Mouse (Mus musculus) embryonic facial prominence, embryonic 11.5 days (tissue): ENCODE measurements around the gene Parn. TPM values are rescaled to one million over a fixed set of nuclear protein-coding genes. Genes with fewer than 3 reads are reported as not detected.

Source experiments
- ATAC-seq: fragments of 200-750 bp; cut with Nextera tagmentation; replicated peaks from 2 replicates; pipeline ENCODE4 v1.8.0; 2017; ENCODE audit warnings: low read depth; ENCODE audit not compliant: insufficient number of reproducible peaks, low FRiP score, low TSS enrichment
- DNase-seq: peaks from one replicate; pipeline ENCODE4 v3.0.0-alpha.2; 2015; ENCODE audit warnings: low spot score
- H3K27ac ChIP-seq: fragments of 300-500 bp; sonication (generic); replicated peaks from 2 replicates; pipeline ENCODE4 v1.5.1; 2014; ENCODE audit warnings: mild to moderate bottlenecking, low read depth, low read length, control low read depth
- H3K27me3 ChIP-seq: fragments of 300-500 bp; sonication (generic); 2 replicates; pipeline ENCODE4 v1.6.1; 2014; ENCODE audit warnings: mild to moderate bottlenecking, low read length, moderate library complexity, mixed read lengths; ENCODE audit not compliant: control insufficient read depth, insufficient read depth
- H3K36me3 ChIP-seq: fragments of 300-500 bp; sonication (generic); replicated peaks from 2 replicates; pipeline ENCODE4 v1.6.1; 2014; ENCODE audit warnings: low read depth, mild to moderate bottlenecking, low read length, moderate library complexity, mixed read lengths; ENCODE audit not compliant: control insufficient read depth, insufficient read depth
- H3K4me1 ChIP-seq: fragments of 300-500 bp; sonication (generic); 2 replicates; pipeline ENCODE4 v1.6.1; 2014; ENCODE audit warnings: low read length, mixed read lengths; ENCODE audit not compliant: control insufficient read depth, insufficient read depth
- H3K4me2 ChIP-seq: fragments of 300-500 bp; sonication (generic); 2 replicates; pipeline ENCODE4 v1.6.1; 2014; ENCODE audit warnings: low read depth, mild to moderate bottlenecking, control low read depth, low read length, moderate library complexity
- H3K4me3 ChIP-seq: fragments of 300-500 bp; sonication (generic); 2 replicates; pipeline ENCODE4 v1.5.1; 2014; ENCODE audit warnings: low read depth, low read length, control low read depth
- H3K9ac ChIP-seq: fragments of 300-500 bp; sonication (generic); replicated peaks from 2 replicates; pipeline ENCODE4 v1.6.1; 2014; ENCODE audit warnings: mild to moderate bottlenecking, control low read depth, low read length
- H3K9me3 ChIP-seq: fragments of 300-500 bp; sonication (generic); replicated peaks from 2 replicates; pipeline ENCODE4 v1.6.1; 2016; ENCODE audit warnings: mild to moderate bottlenecking, low read length, inconsistent platforms, mixed read lengths; ENCODE audit not compliant: control insufficient read depth
- WGBS: fragments of 180-500 bp; shearing (Covaris S2); extraction: QIAGEN DNeasy Blood & Tissue Kit; methylation state at CpG from one replicate; pipeline ENCODE4 v1.1.7; 2014; 5-methylcytosine and 5-hydroxymethylcytosine counted together
- polyA plus RNA-seq: library from polyadenylated mRNA; unstranded; fragments of >200 nt; fragmentation: Nextera tagmentation; extraction: Ambion mirVana; gene quantifications from 2 replicates; pipeline ENCODE4 v1.2.1, GENCODE M21; 2014

Gene Parn
- polyA plus RNA-seq, 1 experiment from 2014 or later, result 42.4 TPM

- no peaks in the 10 kb centered on the region for H3K4me1 ChIP-seq
- 88% methylated on average over 6 of the region's 6 CpGs for WGBS
- H3K9ac ChIP-seq, result no peak overlapping the region
- no peak overlapping the region for H3K4me3 ChIP-seq
- H3K9me3 ChIP-seq, result no peaks in the 10 kb centered on the region
- no peaks in the 10 kb centered on the region for H3K27me3 ChIP-seq
- ATAC-seq (no peak), DNase-seq (no peak)
- no peak overlapping the region for H3K4me2 ChIP-seq
- H3K36me3 ChIP-seq, result no peaks in the 10 kb centered on the region
- no peak overlapping the region for H3K27ac ChIP-seq
Observed at GRCm38 (mm10) chr16:13566351-13566750, 101.6 kb downstream of the Parn start.

DNA sequence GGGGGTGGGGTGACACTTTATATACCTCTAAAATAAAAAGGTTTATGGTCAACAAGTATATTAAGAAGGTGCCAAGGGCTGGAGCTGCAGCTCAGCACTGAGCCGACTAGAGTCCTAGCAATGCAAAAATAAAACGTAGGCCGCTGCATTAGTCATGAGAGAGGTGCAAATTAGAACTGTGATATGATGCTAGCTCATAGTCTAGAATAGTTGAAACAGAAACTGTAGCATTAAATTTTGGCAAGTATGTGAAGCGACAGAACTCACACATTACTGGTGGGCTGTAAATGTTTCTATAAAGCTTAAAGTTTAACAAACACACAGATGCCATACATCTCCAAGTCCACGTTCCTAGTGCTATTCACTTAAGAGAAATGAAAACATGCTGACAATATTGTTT lies 102.7 kb downstream of the Parn start:
- no peaks in the 10 kb centered on the region for H3K9me3 ChIP-seq
- no peak overlapping the region for H3K4me2 ChIP-seq
- no peak for DNase-seq
- WGBS, result 93% methylated on average over 5 of the region's 5 CpGs
- no peak overlapping the region for H3K9ac ChIP-seq
- H3K27ac ChIP-seq, result no peak overlapping the region
- no peak for ATAC-seq
- no peaks in the 10 kb centered on the region for H3K36me3 ChIP-seq
- H3K4me3 ChIP-seq, result no peak overlapping the region
- H3K4me1 ChIP-seq, result no peaks in the 10 kb centered on the region
- H3K27me3 ChIP-seq, result no peaks in the 10 kb centered on the region

DNA sequence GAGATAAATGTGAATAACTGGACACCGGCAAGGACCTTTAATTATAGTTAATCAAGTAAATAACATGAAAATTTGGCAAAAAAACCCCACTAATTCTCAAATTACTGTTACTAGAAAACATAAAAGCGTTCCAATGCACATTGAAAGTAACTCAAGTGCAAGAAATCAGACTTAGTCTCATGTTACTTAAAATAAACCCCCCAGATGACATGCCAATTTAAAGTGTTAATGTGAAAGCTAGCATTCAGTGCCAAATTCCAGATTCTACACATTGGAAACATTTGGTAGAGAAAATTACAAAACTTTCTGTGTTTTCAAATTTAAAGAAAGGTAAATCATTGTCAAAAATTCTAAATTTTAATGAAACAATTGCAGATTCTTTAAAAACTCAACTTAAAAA lies 110.2 kb downstream of the Parn start:
- no peak overlapping the region for H3K9ac ChIP-seq
- WGBS, result 66% methylated on average over 2 of the region's 2 CpGs
- no peak overlapping the region for H3K4me2 ChIP-seq
- H3K4me1 ChIP-seq, result no peaks in the 10 kb centered on the region
- DNase-seq, result no peak
- H3K4me3 ChIP-seq, result no peak overlapping the region
- no peaks in the 10 kb centered on the region for H3K9me3 ChIP-seq
- no peaks in the 10 kb centered on the region for H3K27me3 ChIP-seq
- no peak for ATAC-seq
- no peaks in the 10 kb centered on the region for H3K36me3 ChIP-seq
- H3K27ac ChIP-seq, result no peak overlapping the region

GRCm38 (mm10) chr16:13556954-13557470 lies 111.0 kb downstream of the Parn start:
- ATAC-seq (no peak), DNase-seq (no peak)
- 79% methylated on average over 9 of the region's 9 CpGs for WGBS
- H3K27me3 ChIP-seq, result no peaks in the 10 kb centered on the region
- no peaks in the 10 kb centered on the region for H3K36me3 ChIP-seq
- H3K9ac ChIP-seq, result no peak overlapping the region
- H3K4me1 ChIP-seq, result no peaks in the 10 kb centered on the region
- H3K9me3 ChIP-seq, result no peaks in the 10 kb centered on the region
- H3K4me3 ChIP-seq, result no peak overlapping the region
- H3K4me2 ChIP-seq, result no peak overlapping the region
- H3K27ac ChIP-seq, result no peak overlapping the region

- Histone ChIP-seq H3K9ac (no peak overlapping the region), H3K4me3 (no peak overlapping the region), H3K36me3 (no peaks in the 10 kb centered on the region), H3K9me3 (no peaks in the 10 kb centered on the region), H3K4me2 (no peak overlapping the region), H3K4me1 (no peaks in the 10 kb centered on the region), H3K27me3 (no peaks in the 10 kb centered on the region), H3K27ac (no peak overlapping the region)
- no peak for DNase-seq
- no peak for ATAC-seq
- WGBS, result 86% methylated on average over 7 of the region's 7 CpGs
Observed at GRCm38 (mm10) chr16:13556446-13556845, 111.5 kb downstream of the Parn start.

- ATAC-seq (no peak), DNase-seq (no peak)
- H3K27ac ChIP-seq, result no peak overlapping the region
- H3K36me3 ChIP-seq, result peaks cover 2% of the 10 kb centered on the region; the same call in 1 of the 2 replicates
- H3K9me3 ChIP-seq, result no peaks in the 10 kb centered on the region; the same call in 1 of the 2 replicates
- no peaks in the 10 kb centered on the region for H3K4me1 ChIP-seq
- H3K9ac ChIP-seq, result no peak overlapping the region
- no peak overlapping the region for H3K4me2 ChIP-seq
- WGBS, result 92% methylated on average over 3 of the region's 3 CpGs
- no peaks in the 10 kb centered on the region for H3K27me3 ChIP-seq
- no peak overlapping the region for H3K4me3 ChIP-seq
Observed at GRCm38 (mm10) chr16:13550667-13551066, 117.3 kb downstream of the Parn start.

DNA sequence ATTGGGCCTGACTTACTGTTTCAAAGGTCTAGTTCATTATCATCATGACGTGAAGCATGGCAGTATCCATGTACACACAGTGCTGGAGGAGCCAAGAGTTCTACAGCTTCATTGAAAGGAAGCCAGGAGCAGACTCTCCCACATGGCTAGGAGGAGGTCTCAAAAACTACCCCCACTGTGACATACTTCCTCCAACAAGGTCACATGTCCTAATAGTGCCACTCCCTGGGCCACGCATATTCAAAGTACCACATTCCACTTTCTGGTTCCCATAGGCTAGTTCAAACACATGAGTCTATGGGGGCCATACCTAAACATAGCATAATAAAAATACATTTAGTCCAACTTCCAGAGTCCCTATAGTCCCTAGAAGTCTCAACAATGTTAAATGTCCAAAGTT lies 118.0 kb downstream of the Parn start:
- no peak overlapping the region for H3K9ac ChIP-seq
- no peak overlapping the region for H3K27ac ChIP-seq
- H3K4me2 ChIP-seq, result no peak overlapping the region
- 97% methylated on average over 2 of the region's 2 CpGs for WGBS
- H3K27me3 ChIP-seq, result no peaks in the 10 kb centered on the region
- H3K9me3 ChIP-seq, result no peaks in the 10 kb centered on the region; the same call in none of the 2 replicates
- H3K36me3 ChIP-seq, result peaks cover 2% of the 10 kb centered on the region; the same call in 1 of the 2 replicates
- H3K4me1 ChIP-seq, result no peaks in the 10 kb centered on the region
- no peak for ATAC-seq
- H3K4me3 ChIP-seq, result no peak overlapping the region
- DNase-seq, result no peak

- no peak for ATAC-seq
Observed at GRCm38 (mm10) chr16:13541816-13542215, 126.2 kb downstream of the Parn start.

More at GRCm38 (mm10) chr16:13541816-13542215, 126.2 kb downstream of the Parn start:
- Histone ChIP-seq H3K4me2 (no peak overlapping the region), H3K4me3 (no peak overlapping the region), H3K9me3 (no peaks in the 10 kb centered on the region; the same call in none of the 2 replicates), H3K4me1 (no peaks in the 10 kb centered on the region), H3K27me3 (no peaks in the 10 kb centered on the region), H3K9ac (no peak overlapping the region), H3K36me3 (no peaks in the 10 kb centered on the region), H3K27ac (no peak overlapping the region)
- no peak for DNase-seq
- WGBS, result 87% methylated on average over 4 of the region's 4 CpGs
